Comparison of ENCODE assay signal across 9 mouse cellular contexts in genomic region chr3:104431156-104431847, GRCm38 (mm10).
DNase-seq lines count a peak whose midpoint lies in the region; ATAC-seq lines count a peak whose summit lies in the region.
"Had no signal": no experiment of that assay in that cellular context is flagged by ENCODE, and none has a peak within 500 bp of the region (broad histone marks: within the 10 kb centered on the region; RNA-seq: fewer than 3 reads in every experiment).

No protein-coding gene starts in this region.

- intact Hi-C loops in heart, postnatal 14 days (cut with DNase I) = no loop called here

- no peak for DNase-seq in kidney, adult 8-10 months
- DNase-seq in embryonic facial prominence, embryonic 10.5 days (ENCODE audit: low spot score) = no peak
- DNase-seq in heart, postnatal 14 days = peak; percentile 31 to 44
- peak; percentile 34 for DNase-seq in retina, embryonic 14.5 days (ENCODE audit: low spot score)
- DNase-seq in urinary bladder, postnatal 25 days (ENCODE audit: low spot score) = no peak
- no peak for DNase-seq in ovary, postnatal 36 days (ENCODE audit: low spot score)
- no peak for DNase-seq in spleen, adult 12 weeks (ENCODE audit: low spot score)

- ATAC-seq in kidney, embryonic 16.5 days (ENCODE audit: low FRiP score, low TSS enrichment) = peak; percentile 79
- ATAC-seq: Patski had no signal

- H3K4me2 ChIP-seq in kidney, embryonic 16.5 days (replicated peaks; ENCODE audit: low read depth, low read length) = peak overlapping the region; percentile 5; the same call in 1 of the 2 replicates

- 17% methylated on average over 12 of the region's 14 CpGs for WGBS in kidney, embryonic 16.5 days
- 18% methylated on average over 13 of the region's 14 CpGs for whole genome bisulfite sequencing in embryonic facial prominence, embryonic 10.5 days

- peak overlapping the region; percentile 70; the same call in 1 of the 2 replicates for H3K27ac ChIP-seq in kidney, embryonic 16.5 days (ENCODE audit: low read length)
- H3K27ac ChIP-seq in embryonic facial prominence, embryonic 10.5 days (replicated peaks) = peak overlapping the region; percentile 62

- H3K9me3 ChIP-seq in kidney, embryonic 16.5 days (ENCODE audit: low read length) = no peaks in the 10 kb centered on the region
- no peaks in the 10 kb centered on the region for H3K9me3 ChIP-seq in embryonic facial prominence, embryonic 10.5 days

- H3K4me1 ChIP-seq in kidney, embryonic 16.5 days (ENCODE audit: insufficient read depth, low read length) = peaks cover 17% of the 10 kb centered on the region
- H3K4me1 ChIP-seq in embryonic facial prominence, embryonic 10.5 days = peaks cover 28% of the 10 kb centered on the region

- no peaks in the 10 kb centered on the region for H3K36me3 ChIP-seq in kidney, embryonic 16.5 days (ENCODE audit: insufficient read depth, low read length)
- H3K36me3 ChIP-seq in embryonic facial prominence, embryonic 10.5 days (replicated peaks) = no peaks in the 10 kb centered on the region

- H3K9ac ChIP-seq in kidney, embryonic 16.5 days (replicated peaks; ENCODE audit: low read length) = 0 out of 2 replicates have a peak overlapping the region, but pooled peaks have one; percentile 8

- H3K27me3 ChIP-seq in kidney, embryonic 16.5 days (ENCODE audit: insufficient read depth, low read length) = no peaks in the 10 kb centered on the region
- H3K27me3 ChIP-seq in embryonic facial prominence, embryonic 10.5 days (replicated peaks; ENCODE audit: low read depth, poor library complexity, severe bottlenecking) = no peaks in the 10 kb centered on the region
- H3K27me3 ChIP-seq: Patski had no signal

- no peak overlapping the region for H3K4me3 ChIP-seq in kidney, embryonic 16.5 days (ENCODE audit: low read length)
- no peak overlapping the region for H3K4me3 ChIP-seq in embryonic facial prominence, embryonic 10.5 days

Comparison
In these comparisons a context has a peak if more than half of its experiments do, and no peak if none do; other contexts are left out.
1. DNase-seq: peak in heart, postnatal 14 days (2 of 2) and retina, embryonic 14.5 days (single experiment); none in kidney, adult 8-10 months (0 of 2), embryonic facial prominence, embryonic 10.5 days (single experiment), urinary bladder, postnatal 25 days (single experiment), ovary, postnatal 36 days (single experiment) and spleen, adult 12 weeks (single experiment).